Mouse (Mus musculus) kidney, postnatal 14 days (tissue): ENCODE measurements at regions not wholly inside any gene's neighbourhood (a gene's known extent, or its start where the extent isn't known, plus 50 kb on each side); places are given as distances from the start of the nearest gene placed in this dataset.
"Not testable (repeated sequence)": the region's sequence is repeated elsewhere in the genome, so short reads cannot be mapped to it uniquely, and the experiment has no call there.

Experiments used
- DNase-seq: peaks from one replicate; pipeline ENCODE4 v3.0.0; 2022; ENCODE audit warnings: mixed read lengths

- DNase-seq = peak; percentile 10
Measured at GRCm38 (mm10) chr15:26953818-26954385, 58.5 kb upstream of the Fbxl7 start.

- DNase-seq = no peak
Measured at GRCm38 (mm10) chr15:26958980-26959379, 63.6 kb upstream of the Fbxl7 start.

GRCm38 (mm10) chr15:26968392-26969025 lies 73.1 kb upstream of the Fbxl7 start:
- no peak for DNase-seq

GRCm38 (mm10) chr15:26970770-26971169 lies 75.4 kb upstream of the Fbxl7 start:
- DNase-seq = no peak

GRCm38 (mm10) chr15:26993054-26993453 lies 97.7 kb upstream of the Fbxl7 start:
- no peak for DNase-seq

GRCm38 (mm10) chr15:27009069-27009468 lies 113.7 kb upstream of the Fbxl7 start:
- peak; percentile 1 for DNase-seq

GRCm38 (mm10) chr15:27013906-27014658 lies 118.7 kb upstream of the Fbxl7 start:
- DNase-seq = peak; percentile 5

GRCm38 (mm10) chr15:27014659-27014974 lies 119.2 kb upstream of the Fbxl7 start:
- no peak for DNase-seq

- no peak for DNase-seq
Measured at GRCm38 (mm10) chr15:27020471-27020870, 125.1 kb upstream of the Fbxl7 start.

GRCm38 (mm10) chr15:27033261-27033660 lies 137.9 kb upstream of the Fbxl7 start:
- no peak for DNase-seq

GRCm38 (mm10) chr15:27043788-27044187 lies 148.4 kb upstream of the Fbxl7 start:
- no peak for DNase-seq

- DNase-seq = no peak
Measured at GRCm38 (mm10) chr15:27050673-27051072, 155.3 kb upstream of the Fbxl7 start.

- no peak for DNase-seq
Measured at GRCm38 (mm10) chr15:27063456-27063855, 168.1 kb upstream of the Fbxl7 start.

- DNase-seq = no peak
Measured at GRCm38 (mm10) chr15:27063971-27064370, 168.6 kb upstream of the Fbxl7 start.

GRCm38 (mm10) chr15:27067691-27068090 lies 172.3 kb upstream of the Fbxl7 start:
- no peak for DNase-seq

GRCm38 (mm10) chr15:27077926-27078325 lies 182.5 kb upstream of the Fbxl7 start:
- no peak for DNase-seq

- no peak for DNase-seq
Measured at GRCm38 (mm10) chr15:27082826-27083225, 187.4 kb upstream of the Fbxl7 start.

- DNase-seq = no peak
Measured at GRCm38 (mm10) chr15:27083596-27083995, 188.2 kb upstream of the Fbxl7 start.

GRCm38 (mm10) chr15:27089155-27089554 lies 193.8 kb upstream of the Fbxl7 start:
- no peak for DNase-seq

GRCm38 (mm10) chr15:27094102-27094501 lies 198.7 kb upstream of the Fbxl7 start:
- DNase-seq = no peak

GRCm38 (mm10) chr15:27095231-27095630 lies 199.9 kb upstream of the Fbxl7 start:
- DNase-seq = no peak

GRCm38 (mm10) chr15:27101610-27102009 lies 206.2 kb upstream of the Fbxl7 start:
- not testable (repeated sequence) for DNase-seq

GRCm38 (mm10) chr15:27109130-27109529 lies 213.8 kb upstream of the Fbxl7 start:
- no peak for DNase-seq

GRCm38 (mm10) chr15:27129697-27130096 lies 234.3 kb upstream of the Fbxl7 start:
- no peak for DNase-seq
